Mouse (Mus musculus) testis, postnatal 14 days (tissue): ENCODE measurements around the gene Reps2.

Source experiments
- DNase-seq: peaks from one replicate; pipeline ENCODE4 v3.0.0; 2021; ENCODE audit warnings: low spot score

Reps2 gene

DNA sequence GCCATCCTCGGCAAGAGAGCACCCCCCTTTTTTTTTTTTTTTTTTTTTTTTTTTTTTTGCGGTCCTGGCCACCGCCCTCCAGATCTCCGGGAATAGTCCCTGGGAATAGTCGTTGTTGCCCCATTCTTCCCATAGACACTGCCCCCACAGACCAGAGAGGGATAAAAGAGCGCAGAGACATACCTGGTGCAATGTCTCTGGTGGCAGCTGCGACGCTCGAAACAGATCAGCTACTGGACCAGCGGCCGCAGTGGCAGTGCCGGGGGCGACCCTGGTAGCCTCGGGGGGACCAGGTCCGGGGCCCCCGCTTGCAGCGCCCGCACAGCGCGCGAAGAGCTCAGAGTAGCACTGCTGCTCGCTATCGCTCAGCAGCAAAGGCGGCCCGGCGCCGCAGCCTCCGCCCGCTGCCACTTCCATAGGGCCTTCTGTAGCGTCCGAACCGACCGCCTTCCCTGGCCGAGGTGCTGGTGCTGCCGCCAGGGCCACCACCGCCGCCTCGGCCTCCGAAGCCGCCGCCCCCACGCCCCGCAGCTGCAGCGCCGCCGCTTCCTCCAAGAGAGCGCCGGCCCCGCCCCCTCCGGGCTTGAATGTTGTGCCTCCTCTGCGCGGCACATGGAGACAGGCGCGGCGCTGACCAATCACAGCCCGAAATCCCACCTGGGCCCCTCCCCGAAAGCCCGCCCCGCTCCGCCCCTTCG, at the start of gene Reps2:
Reps2 (minus strand) TSS at position 559 of the 698 bp plus-strand sequence.
- peak; percentile 85 for DNase-seq

DNA sequence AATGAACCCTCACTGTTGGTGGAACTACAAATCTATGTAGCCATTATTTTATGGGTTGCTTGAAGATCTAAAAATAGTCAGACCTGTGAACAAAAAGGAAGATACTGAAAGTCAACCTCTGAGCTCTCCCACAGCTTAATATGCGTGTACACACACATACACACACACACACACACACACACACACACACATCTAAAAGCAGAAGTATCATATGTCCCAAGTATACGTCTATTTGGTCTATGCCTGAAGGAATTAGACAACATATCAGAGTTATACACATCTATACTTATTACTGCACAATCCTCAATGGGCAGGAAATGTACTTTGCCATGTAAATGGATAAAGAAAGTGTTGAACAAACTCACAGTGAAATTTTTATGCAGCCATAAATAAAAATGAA, 47.8 kb upstream of the Reps2 start:
- DNase-seq = no peak

DNA sequence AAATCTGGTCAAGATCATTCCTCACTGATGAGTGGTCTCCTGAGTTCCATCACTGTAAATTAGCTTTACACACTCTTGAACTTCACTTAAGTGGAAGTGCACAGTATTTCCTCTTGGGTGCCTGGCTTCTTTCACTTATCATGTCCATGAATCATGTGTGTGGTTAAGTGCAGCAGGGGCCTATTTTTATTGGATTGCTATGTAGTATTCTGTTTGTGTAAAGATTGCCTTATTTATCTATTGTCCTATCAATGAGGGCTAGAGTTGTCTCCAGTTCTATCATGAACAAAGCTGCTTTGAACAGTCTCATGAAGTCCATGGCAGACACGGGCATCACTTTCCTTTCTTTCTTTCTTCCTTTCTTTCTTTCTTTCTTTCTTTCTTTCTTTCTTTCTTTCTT, 41.9 kb upstream of the Reps2 start:
- DNase-seq = no peak

DNA sequence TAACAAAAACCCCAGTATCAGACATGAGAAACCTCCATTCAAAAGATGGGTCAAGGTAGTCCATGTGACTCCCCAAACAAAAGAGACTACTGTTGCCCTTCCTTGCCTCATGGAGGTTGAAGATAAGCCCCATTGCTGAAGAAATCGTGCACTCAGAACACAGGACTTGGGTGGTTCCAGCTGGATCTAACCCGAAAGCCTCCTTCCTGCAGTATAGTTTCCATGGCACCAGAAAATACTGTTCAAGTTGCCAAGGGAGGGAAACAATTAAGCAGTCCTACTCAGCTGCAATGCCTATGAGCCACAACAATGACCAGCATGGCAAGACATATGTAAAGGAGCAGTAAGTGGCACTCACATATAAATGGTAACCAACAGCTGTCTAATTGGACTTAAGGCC, 36.1 kb upstream of the Reps2 start:
- no peak for DNase-seq

DNA sequence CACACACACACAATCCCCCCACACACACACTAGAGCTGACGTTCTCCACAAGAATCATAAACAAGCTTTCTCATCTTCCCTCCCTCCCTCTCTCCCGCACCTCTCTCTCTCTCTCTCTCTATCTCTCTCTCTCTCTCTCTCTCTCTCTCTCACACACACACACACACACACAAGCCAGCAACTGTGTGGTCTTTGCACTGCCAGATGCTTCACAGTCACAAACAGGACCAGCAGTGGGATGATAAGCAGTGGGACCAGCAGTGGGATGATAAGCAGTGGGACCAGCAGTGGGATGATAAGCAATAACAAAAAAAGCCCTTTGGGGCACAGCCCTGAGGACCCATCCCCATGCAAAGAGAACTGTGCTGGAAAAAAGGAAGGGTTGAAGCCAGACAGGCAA, 35.4 kb upstream of the Reps2 start:
- no peak for DNase-seq

DNA sequence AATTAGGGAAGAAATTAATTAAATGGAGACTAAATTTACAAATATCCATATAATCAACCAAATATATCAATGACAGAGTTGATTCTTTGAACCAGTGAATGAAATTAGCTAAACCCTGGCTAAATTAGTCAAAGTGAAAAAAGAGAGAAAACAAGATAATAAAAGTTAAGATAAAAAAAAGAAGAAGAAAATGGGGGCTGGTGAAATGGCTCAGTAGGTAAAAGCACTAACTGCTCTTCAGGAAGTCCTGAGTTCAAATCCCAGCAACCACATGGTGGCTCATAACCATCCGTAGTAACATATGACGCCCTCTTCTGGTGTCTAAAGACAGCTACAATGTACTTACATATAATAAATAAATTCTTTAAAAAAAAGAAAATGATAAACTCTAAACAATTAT, 22.7 kb upstream of the Reps2 start:
- DNase-seq = no peak

DNA sequence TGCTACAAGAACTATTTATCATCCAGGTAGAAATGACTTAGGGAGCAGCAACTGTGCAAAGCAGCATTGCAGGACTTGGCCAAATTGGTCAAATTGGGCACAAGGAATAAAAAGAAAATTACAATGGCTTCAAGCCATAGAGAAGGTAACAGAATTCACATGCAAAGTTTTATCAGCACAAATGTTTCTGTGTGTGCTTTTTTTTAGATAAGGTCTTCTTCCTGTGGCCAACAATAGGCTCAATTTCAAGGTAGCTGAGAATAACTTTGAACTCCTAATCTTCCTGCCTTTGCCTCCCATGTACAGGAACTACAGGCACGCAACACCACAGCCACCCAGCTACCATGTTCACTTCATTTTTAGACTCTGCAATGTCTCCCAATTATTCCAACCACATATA, 16.7 kb upstream of the Reps2 start:
- DNase-seq = no peak

DNA sequence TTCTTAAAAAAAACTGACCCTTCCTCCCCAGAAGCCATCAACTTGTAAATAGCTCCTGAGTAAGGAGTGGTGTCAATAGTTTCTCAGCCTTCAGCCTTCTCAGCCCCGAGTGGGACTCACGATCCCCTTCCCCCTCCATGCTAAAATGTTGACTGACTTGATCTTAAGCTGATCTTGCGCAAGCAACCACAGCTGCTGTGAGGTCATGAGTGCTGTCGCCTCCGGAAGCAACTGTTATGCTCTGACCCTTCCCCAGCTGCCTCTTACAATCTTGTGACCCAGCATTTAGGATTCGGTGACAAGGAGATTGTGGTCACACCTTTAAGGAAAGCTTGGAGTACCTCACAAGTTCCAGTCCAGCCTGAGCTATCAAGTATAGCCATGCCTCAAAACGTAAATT, 10.1 kb upstream of the Reps2 start:
- DNase-seq = no peak

DNA sequence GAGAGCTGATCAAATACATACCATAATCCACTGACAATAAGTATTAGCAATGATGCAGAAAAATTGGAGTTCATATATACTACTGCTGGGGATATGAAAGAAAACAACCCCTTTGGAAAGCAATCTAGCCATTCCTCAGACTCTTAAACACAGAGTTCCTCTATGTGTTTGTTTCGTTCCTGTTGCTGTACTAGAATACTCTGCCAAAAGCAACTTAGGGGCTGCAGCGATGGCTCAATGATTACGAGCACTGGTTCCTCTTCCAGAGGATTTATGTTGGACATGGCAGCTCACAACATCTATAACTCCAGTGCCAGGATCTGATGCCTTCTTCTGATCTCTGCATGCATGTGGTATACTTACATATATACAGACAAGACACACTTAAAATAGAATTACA, 9.0 kb upstream of the Reps2 start:
- no peak for DNase-seq

DNA sequence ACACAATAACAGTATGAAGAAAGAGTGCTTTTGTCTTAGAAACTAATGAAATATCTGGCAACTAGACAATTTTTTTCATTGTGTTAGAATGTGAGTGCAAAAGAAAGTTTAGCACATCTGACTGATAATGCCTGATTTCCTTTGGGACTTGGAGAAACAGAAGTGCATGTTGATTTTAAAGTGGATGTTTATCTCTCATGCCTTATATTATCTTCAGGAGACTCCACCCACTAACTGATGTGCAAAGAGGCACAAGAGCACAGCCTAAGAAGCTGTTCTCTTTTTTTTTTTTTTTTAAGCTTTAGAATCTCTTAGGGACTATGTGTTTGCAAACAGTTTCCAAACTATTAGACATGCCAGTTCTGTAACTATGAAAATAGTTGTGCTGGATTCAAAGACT, 7.7 kb upstream of the Reps2 start:
- no peak for DNase-seq

DNA sequence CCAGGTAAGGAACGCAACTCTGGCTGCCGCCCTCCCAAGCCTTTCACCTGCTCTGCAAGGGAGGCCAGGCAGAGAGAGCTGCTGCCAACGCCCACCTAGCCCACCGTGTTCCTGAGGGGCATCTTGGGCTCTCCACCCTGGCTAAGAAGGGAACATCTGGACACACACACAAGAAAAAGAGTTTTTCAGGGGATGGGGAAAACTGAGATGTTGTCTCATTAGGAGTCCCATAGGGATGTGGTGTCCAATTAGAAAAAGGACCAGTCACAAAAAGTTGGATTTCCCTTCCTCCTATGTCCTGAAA, 292 bp upstream of the Reps2 start:
- DNase-seq = no peak

DNA sequence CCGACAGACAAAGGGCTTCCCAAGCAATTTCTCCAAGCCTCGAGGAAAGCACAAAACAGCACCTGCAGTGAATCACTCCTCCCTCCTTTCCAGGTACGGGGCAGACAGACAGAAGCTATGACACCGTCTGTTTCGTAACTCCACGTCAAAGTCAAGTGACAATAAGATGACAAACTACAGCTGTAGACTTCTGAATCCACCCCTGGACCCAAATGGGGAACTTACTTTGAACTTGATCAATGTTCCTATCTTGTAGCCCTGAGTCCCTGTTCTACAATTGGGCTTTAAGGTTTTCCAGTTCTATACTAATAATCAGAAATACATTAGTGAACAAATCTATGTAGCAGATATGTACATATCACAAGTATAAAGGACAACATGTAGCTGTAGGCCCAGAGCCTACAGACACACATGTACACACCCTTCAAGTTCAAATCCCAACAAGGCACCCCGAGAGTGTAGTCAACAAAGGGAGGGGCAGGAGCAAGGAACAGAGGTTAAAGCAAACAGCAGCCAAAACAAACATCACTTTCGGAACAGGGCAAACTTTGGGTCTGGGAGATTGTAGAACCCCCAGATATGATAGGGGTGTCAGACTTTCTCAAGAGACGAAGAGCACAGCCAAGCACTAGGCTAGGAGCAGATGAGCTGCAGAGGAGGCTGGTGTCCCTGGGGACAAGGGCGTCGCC, 903 bp downstream of the Reps2 start:
- DNase-seq = peak; percentile 5

DNA sequence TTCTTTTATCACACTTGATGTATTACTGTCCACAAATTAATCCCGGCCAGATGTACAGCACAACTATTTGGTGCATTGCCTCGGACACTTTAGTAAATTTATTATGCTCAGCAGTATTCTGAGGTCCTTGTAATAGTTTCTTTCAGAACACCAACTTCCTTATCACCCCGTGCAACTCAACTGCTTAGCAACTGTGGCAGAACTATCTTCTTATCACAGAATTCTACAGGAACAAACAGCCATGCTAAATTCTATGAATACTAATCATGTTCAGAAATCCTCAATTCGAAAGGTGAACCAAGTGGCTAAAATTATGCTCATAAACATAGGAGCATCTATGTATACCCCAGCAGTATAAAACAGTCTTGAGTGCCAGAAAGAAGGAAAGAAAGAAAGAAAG, 1.7 kb downstream of the Reps2 start:
- DNase-seq = no peak

DNA sequence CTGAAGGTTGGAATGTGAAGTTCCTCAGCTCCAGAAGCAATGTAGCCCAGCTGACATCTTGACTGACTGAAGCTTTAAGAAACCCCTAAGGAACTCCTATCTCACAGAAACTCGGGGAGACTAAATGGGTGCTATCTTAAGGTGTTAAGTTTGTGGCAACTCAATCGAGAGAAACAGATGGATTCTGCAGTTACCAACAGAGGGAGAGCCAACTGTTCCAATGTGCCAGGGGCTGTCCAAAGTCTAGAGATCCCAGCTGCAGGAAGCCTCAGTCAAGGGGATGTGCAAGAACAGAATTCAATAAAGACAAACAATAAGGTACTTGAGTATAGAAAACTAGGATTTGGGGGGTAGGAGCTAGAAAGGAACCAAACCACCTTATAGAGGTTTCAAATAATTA, 8.3 kb downstream of the Reps2 start:
- no peak for DNase-seq

DNA sequence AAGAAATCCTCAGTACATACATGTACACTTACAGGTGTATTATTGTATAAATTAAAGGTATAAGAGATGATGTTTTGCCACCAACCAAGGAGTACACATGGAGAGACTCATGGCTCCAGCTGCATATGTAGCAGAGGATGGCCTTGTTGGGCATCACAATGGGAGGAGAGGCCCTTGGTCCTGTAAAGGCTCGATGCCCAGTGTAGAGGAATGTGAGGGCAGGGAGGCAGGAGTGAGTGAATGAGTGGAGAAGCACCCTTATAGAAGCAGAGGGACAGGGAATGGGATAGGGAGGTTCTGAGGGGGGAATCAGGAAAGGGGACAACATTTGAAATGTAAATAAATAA, 21.4 kb downstream of the Reps2 start:
- no peak for DNase-seq

DNA sequence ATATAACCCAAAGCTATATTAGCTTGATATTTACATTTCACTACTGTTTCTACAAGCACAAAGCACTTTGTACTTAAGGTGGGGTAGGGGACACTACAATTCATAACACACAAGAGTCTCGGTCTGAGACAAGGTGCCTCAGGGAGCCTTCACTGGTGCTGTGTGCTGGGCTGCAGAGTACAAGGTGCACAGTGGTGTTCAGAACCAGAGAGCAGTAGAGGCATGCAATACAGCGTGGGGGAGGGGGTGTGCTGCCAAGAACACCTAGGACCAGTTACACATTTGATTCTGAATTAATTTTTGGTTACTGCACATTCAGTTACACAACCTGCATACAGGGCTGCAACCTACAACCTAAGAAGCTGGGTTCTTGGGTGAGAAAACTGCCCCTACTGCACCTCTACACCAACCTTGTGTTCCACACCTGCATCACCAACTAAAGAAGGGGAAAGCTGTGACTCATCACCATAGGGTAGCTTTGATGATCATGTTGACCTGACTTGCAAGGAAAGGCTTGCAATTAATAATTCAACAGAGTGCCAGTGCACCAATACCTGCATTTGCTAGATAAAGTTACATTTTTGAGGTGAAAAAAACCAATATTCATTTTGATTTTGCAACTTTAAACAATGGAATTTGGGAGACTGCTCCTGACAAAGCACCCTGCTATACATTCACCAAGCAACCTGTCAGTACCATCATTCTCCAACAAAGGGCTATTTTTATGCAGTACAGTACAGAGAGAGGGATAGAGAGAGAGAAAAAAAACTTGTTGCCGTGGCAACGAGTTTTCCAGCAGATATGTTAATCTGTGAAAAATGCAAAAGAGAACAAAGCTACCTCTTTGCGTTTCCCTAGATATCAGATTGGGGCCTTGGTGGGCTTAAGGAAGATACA, 22.0 kb downstream of the Reps2 start:
- no peak for DNase-seq

DNA sequence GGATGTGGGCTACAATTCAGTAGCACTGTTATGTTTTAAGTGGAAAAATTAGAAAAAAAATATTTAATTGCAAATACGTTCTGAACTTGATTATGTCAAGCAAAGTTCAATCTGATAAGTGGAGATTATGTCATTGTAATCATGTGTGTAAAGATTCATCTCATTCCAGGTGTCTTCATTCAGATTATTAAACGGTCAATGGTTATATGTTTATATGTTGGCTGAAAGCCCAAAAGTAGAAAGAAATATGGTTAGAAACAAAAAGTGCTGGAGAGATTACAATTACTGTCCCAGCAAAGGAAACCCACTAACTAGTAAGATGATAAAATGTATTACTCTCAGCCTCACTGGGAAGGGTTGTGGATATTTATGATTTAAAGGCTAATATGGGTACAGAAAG, 23.7 kb downstream of the Reps2 start:
- no peak for DNase-seq

DNA sequence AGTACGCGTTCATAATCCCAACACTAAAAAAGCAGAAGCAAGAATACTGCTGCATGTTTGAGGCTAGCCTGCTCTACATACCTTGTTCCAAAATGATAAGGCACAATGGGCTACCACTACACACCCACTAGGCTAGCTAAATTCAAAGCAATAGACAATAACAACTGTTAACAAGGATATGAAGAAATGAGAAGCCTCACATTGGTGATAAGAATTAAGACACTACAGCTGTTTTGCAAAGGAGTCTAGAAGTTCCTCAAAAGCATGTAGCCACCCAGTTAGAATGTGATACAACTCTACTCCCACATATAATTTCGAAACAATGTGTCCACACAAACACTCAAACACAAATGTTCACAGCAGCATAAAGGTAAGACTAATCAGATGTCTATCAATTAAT, 24.9 kb downstream of the Reps2 start:
- DNase-seq = no peak

DNA sequence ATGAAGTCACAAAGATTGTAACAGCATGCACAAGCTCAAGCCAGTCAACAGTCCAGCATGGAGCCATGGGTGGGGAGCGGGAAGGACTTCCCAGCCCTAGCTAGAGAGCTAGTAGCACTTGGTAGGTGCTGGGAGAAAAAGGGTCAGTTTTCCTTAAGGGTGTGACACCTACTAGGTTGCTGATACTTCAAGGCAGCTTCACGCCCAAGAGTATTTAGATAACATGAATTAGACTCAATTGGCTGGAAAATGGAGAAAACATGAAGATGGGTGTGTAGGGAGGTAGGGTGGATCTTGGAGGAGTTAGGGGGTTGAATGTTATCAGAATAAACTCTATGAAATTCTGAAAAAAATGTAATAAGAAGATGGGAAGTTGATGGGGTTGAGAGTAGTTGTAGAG, 37.3 kb downstream of the Reps2 start:
- DNase-seq = no peak

DNA sequence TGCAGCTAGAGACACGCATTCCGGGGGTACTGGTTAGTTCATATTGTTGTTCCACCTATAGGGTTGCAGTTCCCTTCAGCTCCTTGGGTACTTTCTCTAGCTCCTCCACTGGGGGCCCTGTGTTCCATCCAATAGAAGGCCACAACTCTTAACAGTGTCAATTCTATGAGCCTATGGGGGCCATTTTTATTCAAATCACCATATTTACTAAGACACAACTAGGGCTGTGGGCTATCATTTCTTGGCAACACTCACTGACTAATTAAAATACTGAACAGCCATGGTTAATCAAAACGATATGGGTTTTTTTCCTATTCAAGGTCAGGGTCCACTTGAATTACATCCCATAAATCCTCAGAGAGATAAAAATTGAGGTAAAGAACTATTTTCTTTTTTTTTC, 43.8 kb downstream of the Reps2 start:
- no peak for DNase-seq

DNA sequence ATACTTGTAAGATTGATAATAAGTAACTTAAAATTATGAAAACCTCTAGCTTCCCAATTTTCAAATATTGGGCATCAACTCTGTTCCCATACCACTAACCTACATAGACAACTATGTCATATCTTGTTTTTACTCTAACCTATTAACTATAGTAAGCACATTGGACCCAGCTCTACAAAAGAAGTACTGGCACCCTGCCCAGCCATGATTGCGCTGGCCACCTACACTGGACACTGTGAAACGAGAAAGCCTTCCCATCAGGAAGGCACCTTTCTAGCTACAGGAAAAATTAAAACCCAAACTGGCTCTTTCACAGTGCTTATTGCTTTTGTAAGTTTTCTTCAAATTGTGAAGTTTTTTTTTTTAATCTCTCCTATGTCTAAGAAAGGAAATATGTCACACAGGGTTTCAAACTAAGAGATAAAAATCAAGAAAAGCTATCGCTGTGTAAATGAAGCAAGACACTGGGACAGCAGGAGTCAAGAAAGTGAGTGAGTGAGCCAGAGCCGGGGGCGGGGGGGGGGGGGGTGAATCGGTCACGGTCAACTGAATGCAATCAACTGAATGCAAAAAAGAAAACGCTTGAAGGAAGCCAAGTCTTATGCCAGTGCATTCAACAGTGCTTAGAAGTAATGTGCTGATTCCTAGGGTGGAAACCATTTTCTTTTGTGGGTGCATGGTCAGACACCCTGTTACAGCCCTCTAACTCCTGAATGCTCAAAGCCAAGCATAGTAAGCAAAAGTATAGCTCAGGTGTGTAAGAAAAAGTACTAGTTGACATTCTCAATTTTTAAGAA, 52.2 kb downstream of the Reps2 start:
- DNase-seq = no peak

DNA sequence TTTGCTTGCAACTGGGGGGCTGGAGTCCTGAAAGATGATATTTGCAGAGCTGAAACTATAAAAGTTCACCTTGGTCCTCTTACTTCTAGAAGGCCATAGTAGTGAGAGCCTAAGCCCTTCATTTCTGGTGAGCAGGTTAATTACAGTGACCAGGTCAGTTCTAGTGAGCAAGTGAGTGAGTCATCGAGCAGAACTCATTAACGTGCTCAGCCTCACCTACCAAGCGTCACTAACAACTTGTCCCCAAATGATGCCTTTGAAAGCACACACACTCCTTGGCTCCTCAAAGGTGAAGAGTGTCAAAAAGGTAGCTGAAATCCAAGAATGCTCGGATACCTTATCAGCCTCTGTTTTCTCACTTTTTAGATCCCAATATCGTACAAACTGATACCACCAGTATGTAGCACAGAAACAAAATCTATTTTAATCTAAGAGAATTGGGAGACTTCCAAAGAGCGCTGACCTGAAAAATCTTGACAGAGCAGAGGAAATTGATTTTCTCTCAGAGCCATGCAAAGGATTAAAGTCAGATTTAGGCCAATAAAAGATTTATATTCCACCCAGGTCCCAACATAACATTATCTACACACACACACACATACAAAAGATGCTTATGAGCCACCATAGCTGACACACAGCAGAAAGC, 53.2 kb downstream of the Reps2 start:
- DNase-seq = no peak
